Mouse (Mus musculus) hindbrain, postnatal 0 days (tissue): Measurements from ENCODE around the gene Gm4981. TPM values are rescaled to one million over a fixed set of nuclear protein-coding genes. Genes with fewer than 3 reads are reported as not detected.

Experiments used
- ATAC-seq: fragments of 200-750 bp; cut with Nextera tagmentation; 2 replicates; pipeline ENCODE4 v1.8.0; 2017; ENCODE audit warnings: mild to moderate bottlenecking, moderate TSS enrichment, moderate library complexity
- DNase-seq: peaks from one replicate; pipeline ENCODE4 v3.0.0-alpha.2; 2015; ENCODE audit warnings: low spot score
- H3K27ac ChIP-seq: fragments of 300-500 bp; sonication (generic); 2 replicates; pipeline ENCODE4 v1.5.1; 2014; ENCODE audit warnings: mild to moderate bottlenecking
- H3K27me3 ChIP-seq: fragments of 300-500 bp; sonication (generic); 2 replicates; pipeline ENCODE4 v1.6.1; 2014; ENCODE audit warnings: low read length, mixed read lengths; ENCODE audit not compliant: insufficient read depth
- H3K36me3 ChIP-seq: fragments of 300-500 bp; sonication (generic); 2 replicates; pipeline ENCODE4 v1.6.1; 2014; ENCODE audit warnings: low read length, mixed read lengths; ENCODE audit not compliant: insufficient read depth
- H3K4me1 ChIP-seq: fragments of 300-500 bp; sonication (generic); 2 replicates; pipeline ENCODE4 v1.6.1; 2014; ENCODE audit warnings: antibody characterized with exemption, low read length, mixed read lengths; ENCODE audit not compliant: insufficient read depth
- H3K4me2 ChIP-seq: fragments of 300-500 bp; sonication (generic); 2 replicates; pipeline ENCODE4 v1.6.1; 2014; ENCODE audit warnings: low read depth, mild to moderate bottlenecking, low read length, moderate library complexity, mixed read lengths
- H3K4me3 ChIP-seq: fragments of 300-500 bp; sonication (generic); 2 replicates; pipeline ENCODE4 v1.5.1; 2014; ENCODE audit warnings: low read length
- H3K9ac ChIP-seq: fragments of 300-500 bp; sonication (generic); replicated peaks from 2 replicates; pipeline ENCODE4 v1.6.1; 2014; ENCODE audit warnings: mild to moderate bottlenecking, low read length, moderate library complexity, mixed read lengths
- H3K9me3 ChIP-seq: fragments of 300-500 bp; sonication (generic); 2 replicates; pipeline ENCODE4 v1.6.1; 2016; ENCODE audit warnings: low read length, mixed read lengths
- CTCF ChIP-seq: IDR thresholded peaks from 2 replicates; pipeline ENCODE4 v1.5.1; 2016; ENCODE audit warnings: antibody characterized with exemption, control low read depth, low read depth
- WGBS: fragments of 180-500 bp; shearing (Covaris S2); extraction: QIAGEN DNeasy Blood & Tissue Kit; methylation state at CpG from one replicate; pipeline ENCODE4 v1.1.7; 2014; 5-methylcytosine and 5-hydroxymethylcytosine counted together
- polyA plus RNA-seq: library from polyadenylated mRNA; unstranded; fragments of >200 nt; fragmentation: Nextera tagmentation; extraction: Ambion mirVana; gene quantifications from 2 replicates; pipeline ENCODE4 v1.2.1, GENCODE M21; 2015
- total RNA-seq: library from RNA; depleted of rRNA; stranded (reverse); fragments of >200 nt; gene quantifications from 2 replicates; pipeline ENCODE4 v1.2.3, GENCODE M21; 2014; rRNA removed

The Gm4981 gene
- total and polyA plus RNA-seq, 2 experiments from 2014 or later = not detected

DNA sequence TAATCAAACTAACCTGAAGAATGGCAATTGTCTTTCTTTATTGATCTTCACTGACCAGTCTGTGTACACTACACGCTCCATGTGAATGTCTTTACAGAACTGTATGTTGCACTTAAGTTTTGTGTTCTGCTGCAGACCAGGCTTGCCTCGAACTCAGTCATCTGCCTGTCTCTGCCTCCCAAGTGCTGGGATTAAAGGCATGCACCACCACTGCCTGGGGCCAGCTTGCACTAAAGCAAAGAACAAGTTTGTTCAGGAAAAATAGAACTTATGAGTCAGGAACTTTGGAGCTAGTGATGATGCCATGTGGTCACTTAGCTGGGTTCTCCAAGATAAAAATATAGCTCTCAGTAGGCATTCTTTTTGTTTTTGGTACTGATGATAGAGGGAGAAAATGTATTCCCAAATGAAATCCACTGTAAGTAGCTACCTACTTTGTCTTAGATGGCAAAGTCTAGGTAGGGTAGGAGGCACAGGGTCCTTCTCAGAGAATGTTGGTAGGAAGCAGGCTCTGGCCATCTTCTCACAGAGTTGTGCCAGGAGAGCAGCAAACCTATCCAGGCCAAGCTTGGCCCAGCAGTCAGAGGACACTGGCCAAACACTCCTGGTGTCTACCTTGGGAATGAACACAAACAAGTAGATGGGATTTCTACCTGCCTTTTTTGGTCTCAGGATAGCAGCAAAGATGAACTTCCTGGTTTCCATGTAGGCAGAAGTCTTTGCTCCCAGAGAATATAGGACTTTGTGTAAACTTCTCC is 26.6 kb downstream of the Gm4981 start:
- no peak overlapping the region for H3K9ac ChIP-seq
- no peaks in the 10 kb centered on the region for H3K4me1 ChIP-seq
- no peaks in the 10 kb centered on the region for H3K27me3 ChIP-seq
- no peak overlapping the region for H3K4me3 ChIP-seq
- H3K36me3 ChIP-seq = no peaks in the 10 kb centered on the region
- H3K9me3 ChIP-seq = peaks cover 3% of the 10 kb centered on the region; the same call in 1 of the 2 replicates
- no peak overlapping the region for H3K27ac ChIP-seq
- no peak overlapping the region for H3K4me2 ChIP-seq
- no peak for DNase-seq
- WGBS = 70% methylated on average over 2 of the region's 2 CpGs
- no peak for TF ChIP-seq CTCF
- no peak for ATAC-seq

DNA sequence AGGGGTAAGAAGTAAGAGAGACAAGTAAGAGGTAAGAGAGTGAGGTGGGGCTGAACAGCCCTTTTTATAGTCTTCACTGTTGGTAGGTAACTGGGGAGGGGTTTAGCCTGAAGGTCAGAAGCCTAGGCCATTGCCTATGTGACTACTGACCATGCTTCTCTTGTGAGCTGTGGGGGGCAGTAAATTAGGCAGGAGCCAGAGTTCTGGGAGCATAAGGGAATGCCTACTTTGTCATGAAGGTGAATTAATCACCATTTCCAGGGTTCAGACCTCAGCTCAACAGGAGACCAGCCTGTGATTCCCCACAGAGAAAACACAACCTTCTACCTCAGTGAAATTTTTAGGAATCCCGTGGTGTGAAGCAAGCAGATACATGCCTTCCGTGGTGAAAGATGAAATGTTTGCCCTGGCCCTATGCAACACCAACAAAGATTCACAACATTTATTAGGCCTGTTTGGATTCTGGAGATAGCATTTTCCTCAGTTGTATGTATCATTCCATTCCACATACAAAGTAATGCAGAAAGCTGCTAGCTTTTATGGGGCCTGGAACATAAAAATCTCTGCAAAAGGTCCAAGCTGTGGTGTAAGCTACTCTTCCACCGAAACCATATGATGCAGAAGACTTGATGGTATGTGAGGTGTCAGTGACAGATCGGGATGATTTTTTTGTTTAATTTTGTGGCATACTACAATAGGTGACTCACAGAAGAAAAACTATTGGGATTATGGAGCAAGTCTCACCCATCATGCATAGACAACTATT is 29.7 kb downstream of the Gm4981 start:
- H3K4me1 ChIP-seq = no peaks in the 10 kb centered on the region
- no peaks in the 10 kb centered on the region for H3K36me3 ChIP-seq
- H3K4me3 ChIP-seq = no peak overlapping the region
- no peaks in the 10 kb centered on the region for H3K27me3 ChIP-seq
- no peak overlapping the region for H3K4me2 ChIP-seq
- no peak overlapping the region for H3K9ac ChIP-seq
- H3K9me3 ChIP-seq = peaks cover 3% of the 10 kb centered on the region; the same call in 1 of the 2 replicates
- DNase-seq (no peak), ATAC-seq (no peak)
- TF ChIP-seq CTCF = no peak
- H3K27ac ChIP-seq = no peak overlapping the region
- whole genome bisulfite sequencing = 89% methylated on average over 4 of the region's 4 CpGs

GRCm38 (mm10) chr10:58205986-58206385 is 30.5 kb downstream of the Gm4981 start:
- H3K4me2 ChIP-seq = no peak overlapping the region
- DNase-seq (no peak), ATAC-seq (no peak)
- WGBS = 36% methylated on average over 1 of the region's 1 CpGs
- no peak overlapping the region for H3K4me3 ChIP-seq
- H3K36me3 ChIP-seq = no peaks in the 10 kb centered on the region
- no peak for TF ChIP-seq CTCF
- no peaks in the 10 kb centered on the region for H3K27me3 ChIP-seq
- no peak overlapping the region for H3K27ac ChIP-seq
- H3K9ac ChIP-seq = no peak overlapping the region
- no peaks in the 10 kb centered on the region for H3K4me1 ChIP-seq
- H3K9me3 ChIP-seq = peaks cover 3% of the 10 kb centered on the region; the same call in 1 of the 2 replicates

Other genes starting within 250 kb of the Gm4981 start
- not detected in 2 replicates for gene AW822073, start 11.8 kb downstream of the Gm4981 start, total RNA-seq
- gene AW822073, start 11.8 kb downstream of the Gm4981 start, polyA plus RNA-seq = not detected in 2 replicates
- 0.83 TPM in 1 of 2 replicates, not detected in the other for gene Duxf3, start 4.0 kb downstream of the Gm4981 start, total RNA-seq
- not detected in 2 replicates for gene Duxf3, start 4.0 kb downstream of the Gm4981 start, polyA plus RNA-seq
- gene Gcc2, start 18.8 kb upstream of the Gm4981 start, total RNA-seq = 29.9 and 32.0 TPM in 2 replicates
- gene Gcc2, start 18.8 kb upstream of the Gm4981 start, polyA plus RNA-seq = 109 and 113 TPM in 2 replicates
- 31.6 and 38.5 TPM in 2 replicates for gene Lims1, start 86.8 kb upstream of the Gm4981 start, total RNA-seq
- gene Lims1, start 86.8 kb upstream of the Gm4981 start, polyA plus RNA-seq = 55.7 and 58.7 TPM in 2 replicates
- 32.1 and 32.6 TPM in 2 replicates for gene Ranbp2, start 210.2 kb upstream of the Gm4981 start, total RNA-seq
- 12.9 and 13.5 TPM in 2 replicates for gene Ranbp2, start 210.2 kb upstream of the Gm4981 start, polyA plus RNA-seq